Mouse (Mus musculus) lung, postnatal 0 days (tissue): ENCODE measurements around the gene Rpn2.

Experiments
- CTCF ChIP-seq: IDR thresholded peaks from 2 replicates; pipeline ENCODE4 v1.5.1; 2016; ENCODE audit warnings: antibody characterized with exemption, mild to moderate bottlenecking
- EP300 ChIP-seq: IDR thresholded peaks from 2 replicates; pipeline ENCODE4 v1.6.1; 2016; ENCODE audit warnings: antibody characterized with exemption, mild to moderate bottlenecking, control low read depth

DNA sequence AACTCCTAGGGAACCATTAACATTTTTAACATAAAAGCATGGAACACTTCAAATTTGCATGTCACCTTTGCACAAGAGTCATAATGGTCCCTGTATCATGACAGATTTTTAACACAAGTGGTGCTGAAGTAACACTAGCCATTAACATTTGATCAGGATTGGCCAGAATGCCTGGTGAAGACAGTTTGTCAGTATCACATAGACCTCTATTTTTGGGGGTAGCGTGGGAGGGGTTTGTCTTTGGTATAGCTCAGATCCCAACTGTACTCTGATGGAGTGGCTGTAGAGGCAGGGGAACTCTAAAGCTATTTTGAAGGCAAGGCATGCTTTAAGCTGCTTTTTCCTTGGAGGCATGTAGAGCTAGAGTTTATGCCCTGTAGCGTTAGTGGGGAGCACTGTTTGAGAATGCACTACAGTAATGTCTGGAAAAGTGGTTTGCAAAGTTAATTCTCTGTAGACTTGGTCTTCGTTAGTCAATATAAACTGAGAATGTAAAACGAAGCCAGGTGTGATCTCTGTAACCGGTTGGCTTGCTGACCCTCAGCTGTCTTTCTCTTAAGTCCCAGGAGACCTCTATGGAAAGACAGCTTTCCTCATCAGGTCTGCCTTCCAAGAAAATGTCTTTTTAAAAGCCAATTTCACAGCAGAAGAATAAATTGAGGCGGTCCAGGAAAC, 32.3 kb downstream of the Rpn2 start:
- TF ChIP-seq CTCF, result no peak
- TF ChIP-seq EP300, result no peak
